Mouse (Mus musculus): ENCODE data around the gene Esf1. TPM values are rescaled to one million over a fixed set of nuclear protein-coding genes. Genes with fewer than 3 reads are reported as not detected.
"Not testable (repeated sequence)": the region's sequence is repeated elsewhere in the genome, so short reads cannot be mapped to it uniquely, and the experiment has no call there.

The Esf1 gene
- polyA plus RNA-seq (2015; fragmentation: Nextera tagmentation; extraction: Ambion mirVana), result 24.5 and 25.8 TPM in 2 replicates

DNA sequence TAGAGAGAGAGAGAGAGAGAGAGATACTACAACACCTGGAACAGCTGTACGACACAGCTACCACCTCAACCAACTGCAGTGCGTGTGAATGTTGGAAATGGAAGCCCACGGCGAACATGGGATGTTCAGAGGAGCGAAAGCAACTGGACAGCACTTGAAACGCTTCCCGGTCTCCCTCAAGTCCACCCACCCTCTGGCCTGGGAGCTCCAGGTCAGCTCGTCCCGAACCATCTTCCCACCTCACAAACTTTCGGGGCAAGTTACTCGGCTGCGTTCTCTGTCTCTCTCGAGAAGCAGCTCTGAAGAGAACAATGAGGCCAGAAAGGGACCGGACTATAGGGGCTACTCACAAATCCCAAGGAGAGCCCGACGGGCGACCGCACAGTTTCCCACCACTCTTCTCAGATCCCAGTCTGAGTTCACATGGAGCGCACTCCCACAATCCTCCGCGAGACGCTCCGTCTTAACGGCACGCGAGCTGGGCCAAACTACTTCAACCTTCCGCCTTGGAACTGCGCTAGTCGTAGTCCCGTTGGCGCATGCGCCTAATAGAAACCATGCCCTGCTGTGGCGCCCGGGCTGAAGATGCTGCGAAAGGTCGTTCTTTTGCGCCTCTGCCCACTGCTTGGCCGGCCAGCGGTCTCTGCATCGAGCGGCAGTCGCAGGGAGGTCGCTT, at the start of gene Esf1, which contains the start of gene Ndufaf5:
Gene Esf1, minus strand, starts transcription at position 438 of the 676 bp plus-strand sequence.
Gene Ndufaf5, plus strand, starts transcription at position 523 of the 676 bp plus-strand sequence.
- peak within 1 kb of the TSS; percentile 78 for H3K4me3 ChIP-seq (replicated peaks)
- H3K27me3 ChIP-seq (replicated peaks), result no peaks in the 10 kb centered on the region
- peak within 1 kb of the TSS; percentile 88 for H3K27ac ChIP-seq
- H3K4me2 ChIP-seq, result peak within 1 kb of the TSS; percentile 72
- WGBS, result under 1% methylated on average over 43 of the region's 43 CpGs
- ATAC-seq (ENCODE audit: insufficient read depth, low FRiP score, low read depth), result peak; percentile 99
- peaks cover 7% of the 10 kb centered on the region; the same call in 1 of the 2 replicates for H3K4me1 ChIP-seq
- peak within 1 kb of the TSS; percentile 73 for H3K9ac ChIP-seq
- no peaks in the 10 kb centered on the region for H3K9me3 ChIP-seq
- H3K36me3 ChIP-seq, result no peaks in the 10 kb centered on the region

DNA sequence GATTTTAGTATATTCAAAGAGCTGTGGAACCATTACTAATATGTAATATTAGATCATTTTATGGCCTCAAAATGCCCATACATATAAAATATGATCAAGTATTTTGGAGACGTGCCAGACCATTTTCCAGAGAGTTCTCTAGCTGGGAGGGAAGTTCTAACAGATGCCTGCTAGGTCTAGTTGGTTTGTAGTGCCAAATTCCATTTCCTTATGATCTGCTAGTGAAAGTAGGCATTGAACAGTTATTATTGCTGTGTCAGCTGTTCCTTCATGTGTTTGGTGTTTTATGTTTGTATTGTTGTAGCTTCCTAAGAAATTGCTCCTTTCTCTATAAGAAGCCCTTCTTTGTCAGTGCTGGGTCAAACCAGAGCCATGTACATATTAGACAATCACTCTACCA, 45.6 kb upstream of the Esf1 start:
- H3K27ac ChIP-seq, result no peak overlapping the region
- H3K4me3 ChIP-seq (replicated peaks), result no peak overlapping the region
- H3K4me2 ChIP-seq, result no peak overlapping the region
- no peaks in the 10 kb centered on the region for H3K4me1 ChIP-seq
- H3K9me3 ChIP-seq, result no peaks in the 10 kb centered on the region
- H3K27me3 ChIP-seq (replicated peaks), result no peaks in the 10 kb centered on the region
- no peak overlapping the region for H3K9ac ChIP-seq
- 74% methylated on average over 1 of the region's 1 CpGs for WGBS
- no peaks in the 10 kb centered on the region for H3K36me3 ChIP-seq
- ATAC-seq (ENCODE audit: insufficient read depth, low FRiP score, low read depth), result no peak

- no peak for ATAC-seq (ENCODE audit: insufficient read depth, low FRiP score, low read depth)
- Histone ChIP-seq H3K9ac (no peak overlapping the region), H3K4me1 (no peaks in the 10 kb centered on the region), H3K27ac (no peak overlapping the region), H3K4me2 (no peak overlapping the region), H3K27me3 (replicated peaks) (no peaks in the 10 kb centered on the region), H3K9me3 (no peaks in the 10 kb centered on the region), H3K36me3 (no peaks in the 10 kb centered on the region), H3K4me3 (replicated peaks) (no peak overlapping the region)
- 68% methylated on average over 2 of the region's 2 CpGs for WGBS
These were observed 45.1 kb upstream of the Esf1 start for GRCm38 (mm10) chr2:140215415-140215814.

- Histone ChIP-seq H3K9me3 (no peaks in the 10 kb centered on the region), H3K9ac (no peak overlapping the region), H3K4me3 (replicated peaks) (no peak overlapping the region), H3K27me3 (replicated peaks) (no peaks in the 10 kb centered on the region), H3K4me1 (no peaks in the 10 kb centered on the region), H3K36me3 (no peaks in the 10 kb centered on the region), H3K27ac (no peak overlapping the region), H3K4me2 (no peak overlapping the region)
- WGBS, result 88% methylated on average over 4 of the region's 4 CpGs
- ATAC-seq (ENCODE audit: insufficient read depth, low FRiP score, low read depth), result no peak
These were observed 44.2 kb upstream of the Esf1 start for GRCm38 (mm10) chr2:140214519-140215027.

DNA sequence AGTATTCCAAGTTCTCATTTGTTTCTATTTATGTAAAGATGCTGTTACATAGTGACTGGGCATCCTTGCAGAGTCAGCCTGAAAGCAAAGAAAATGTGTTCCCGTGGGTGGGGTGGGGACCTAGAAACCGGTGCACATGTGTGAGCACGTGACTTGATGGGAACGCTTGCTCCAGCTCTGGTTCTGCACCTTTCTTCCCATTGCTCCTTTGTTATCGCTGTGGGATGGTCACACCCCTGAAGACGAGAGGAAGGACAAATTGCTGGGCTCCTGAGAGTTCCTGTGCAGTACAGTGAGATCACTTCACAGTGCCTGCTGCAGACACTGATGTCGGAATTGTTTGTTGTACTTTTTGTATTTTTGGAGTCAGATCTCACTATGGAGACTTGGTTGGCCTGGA, 33.4 kb upstream of the Esf1 start:
- Histone ChIP-seq H3K36me3 (no peaks in the 10 kb centered on the region; the same call in 1 of the 2 replicates), H3K4me1 (no peaks in the 10 kb centered on the region), H3K9me3 (no peaks in the 10 kb centered on the region), H3K4me2 (no peak overlapping the region), H3K4me3 (replicated peaks) (no peak overlapping the region), H3K27ac (no peak overlapping the region), H3K27me3 (replicated peaks) (no peaks in the 10 kb centered on the region), H3K9ac (no peak overlapping the region)
- ATAC-seq (ENCODE audit: insufficient read depth, low FRiP score, low read depth), result no peak
- WGBS, result 93% methylated on average over 7 of the region's 7 CpGs

- no peak overlapping the region for H3K4me3 ChIP-seq (replicated peaks)
- 84% methylated on average over 5 of the region's 5 CpGs for WGBS
These were observed 32.2 kb upstream of the Esf1 start for GRCm38 (mm10) chr2:140202573-140202972.

GRCm38 (mm10) chr2:140200713-140201112, 30.3 kb upstream of the Esf1 start:
- Histone ChIP-seq H3K27me3 (replicated peaks) (no peaks in the 10 kb centered on the region), H3K4me2 (no peak overlapping the region), H3K9ac (no peak overlapping the region), H3K36me3 (no peaks in the 10 kb centered on the region; the same call in none of the 2 replicates), H3K27ac (no peak overlapping the region), H3K4me3 (replicated peaks) (no peak overlapping the region), H3K9me3 (no peaks in the 10 kb centered on the region), H3K4me1 (no peaks in the 10 kb centered on the region)
- WGBS, result 77% methylated on average over 2 of the region's 2 CpGs
- ATAC-seq (ENCODE audit: insufficient read depth, low FRiP score, low read depth), result no peak

More at GRCm38 (mm10) chr2:140202573-140202972, 32.2 kb upstream of the Esf1 start:
- H3K4me2 ChIP-seq, result no peak overlapping the region
- H3K4me1 ChIP-seq, result no peaks in the 10 kb centered on the region
- H3K27ac ChIP-seq, result no peak overlapping the region
- H3K9me3 ChIP-seq, result no peaks in the 10 kb centered on the region
- ATAC-seq (ENCODE audit: insufficient read depth, low FRiP score, low read depth), result no peak
- H3K36me3 ChIP-seq, result no peaks in the 10 kb centered on the region; the same call in none of the 2 replicates
- no peak overlapping the region for H3K9ac ChIP-seq
- no peaks in the 10 kb centered on the region for H3K27me3 ChIP-seq (replicated peaks)

DNA sequence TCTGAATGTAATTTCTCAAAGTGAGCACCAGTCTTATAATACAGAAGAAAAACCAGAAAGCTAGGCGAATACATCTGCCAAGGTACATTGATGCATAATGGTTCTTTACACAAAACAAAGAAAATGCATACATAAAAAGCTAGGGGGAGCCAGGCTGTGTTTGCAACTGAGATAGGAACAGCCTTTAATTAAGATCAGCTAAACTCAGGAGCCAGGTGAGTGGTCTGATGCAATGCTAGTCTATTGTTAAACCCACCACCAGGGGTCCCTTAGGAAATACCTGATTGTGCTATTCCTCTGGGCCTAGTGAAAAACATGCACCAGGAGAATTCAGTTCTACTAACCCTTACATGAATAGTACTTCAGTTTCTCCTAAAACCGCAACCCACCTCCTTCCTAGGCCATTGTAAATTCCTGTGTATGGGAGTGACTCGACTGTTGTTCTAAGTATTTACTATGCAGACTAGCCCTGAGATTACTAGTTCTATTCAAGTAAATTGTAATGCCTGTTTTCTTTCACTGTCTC, 15.4 kb upstream of the Esf1 start:
- not testable (repeated sequence) for H3K4me2 ChIP-seq; ATAC-seq (ENCODE audit: insufficient read depth, low FRiP score, low read depth)
- 94% methylated on average over 3 of the region's 3 CpGs for WGBS

DNA sequence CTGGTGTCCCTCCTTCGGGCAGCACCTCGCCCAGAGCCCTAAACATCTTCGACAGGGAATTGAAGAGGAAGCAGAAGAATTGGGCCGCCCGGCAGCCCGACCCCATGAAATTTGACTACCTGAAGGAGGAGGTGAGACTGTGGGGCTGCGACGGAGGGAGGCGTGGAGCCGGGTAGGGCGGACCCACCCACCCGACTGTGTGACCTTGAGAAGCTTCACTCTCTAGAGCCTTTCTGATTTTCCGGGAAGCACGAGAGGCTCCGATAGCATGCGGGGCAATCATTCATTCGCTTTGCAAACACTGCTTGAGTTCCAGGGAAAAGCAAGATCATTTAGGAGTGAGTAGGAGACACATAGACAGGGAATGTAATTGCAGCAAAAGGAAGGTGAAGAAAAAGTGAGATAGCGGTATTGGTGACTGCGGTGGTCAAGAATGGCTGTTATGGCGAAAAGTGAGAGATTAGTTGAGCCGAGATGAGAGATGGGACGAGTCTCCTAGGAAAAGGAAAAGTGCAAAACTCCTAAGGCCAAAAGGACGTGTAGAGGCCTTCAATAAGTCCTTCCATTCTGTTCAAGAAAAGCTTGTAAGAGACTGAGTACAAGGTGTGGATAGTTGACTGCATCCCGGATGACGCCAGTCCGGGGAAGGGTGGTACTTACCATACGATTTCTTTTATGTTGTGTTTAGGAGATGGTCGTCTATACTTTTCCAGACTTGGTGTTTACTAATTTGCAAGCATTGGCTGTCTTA, 614 bp upstream of the Esf1 start:
- 7% methylated on average over 28 of the region's 28 CpGs for WGBS
- H3K27me3 ChIP-seq (replicated peaks), result no peaks in the 10 kb centered on the region
- peak overlapping the region; percentile 78 for H3K4me3 ChIP-seq (replicated peaks)
- H3K9me3 ChIP-seq, result no peaks in the 10 kb centered on the region
- peak overlapping the region; percentile 88 for H3K27ac ChIP-seq
- H3K4me2 ChIP-seq, result peak overlapping the region; percentile 72
- peak overlapping the region; percentile 73; the same call in 1 of the 2 replicates for H3K9ac ChIP-seq
- peak; percentile 87 for ATAC-seq (ENCODE audit: insufficient read depth, low FRiP score, low read depth)
- H3K36me3 ChIP-seq, result no peaks in the 10 kb centered on the region
- peaks cover 7% of the 10 kb centered on the region; the same call in 1 of the 2 replicates for H3K4me1 ChIP-seq

More for the DNA sequence above, 15.4 kb upstream of the Esf1 start:
- H3K9ac ChIP-seq; H3K27ac ChIP-seq; H3K4me3 ChIP-seq (replicated peaks); H3K9me3 ChIP-seq; H3K4me1 ChIP-seq; H3K36me3 ChIP-seq; H3K27me3 ChIP-seq (replicated peaks): not testable (repeated sequence)

DNA sequence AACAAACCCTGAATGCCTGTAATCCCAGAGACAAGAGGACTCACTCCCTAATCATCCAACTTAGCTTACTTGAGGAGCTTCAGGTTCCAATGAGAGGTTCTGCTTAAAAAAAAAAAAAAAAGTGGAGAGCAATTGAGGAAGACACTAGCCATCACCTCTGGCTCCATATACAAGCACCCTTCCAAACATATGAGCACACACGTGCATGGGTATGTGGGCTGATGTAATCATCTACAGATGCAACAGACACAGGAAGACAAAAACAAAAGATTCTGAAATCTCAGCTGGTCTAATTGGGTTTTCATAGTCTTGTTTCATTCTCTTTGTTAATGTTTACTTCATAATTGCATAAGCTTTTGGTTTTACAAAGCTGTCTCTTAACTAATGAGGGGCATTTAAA, 1.3 kb downstream of the Esf1 start:
- H3K4me2 ChIP-seq, result no peak overlapping the region
- H3K4me3 ChIP-seq (replicated peaks), result no peak overlapping the region
- no peak for ATAC-seq (ENCODE audit: insufficient read depth, low FRiP score, low read depth)
- no peak overlapping the region for H3K9ac ChIP-seq
- WGBS, result 77% methylated on average over 1 of the region's 1 CpGs
- H3K36me3 ChIP-seq, result peaks cover 3% of the 10 kb centered on the region; the same call in 1 of the 2 replicates
- H3K27ac ChIP-seq, result no peak overlapping the region
- H3K9me3 ChIP-seq, result no peaks in the 10 kb centered on the region
- H3K4me1 ChIP-seq, result peaks cover 7% of the 10 kb centered on the region; the same call in 1 of the 2 replicates
- no peaks in the 10 kb centered on the region for H3K27me3 ChIP-seq (replicated peaks)

DNA sequence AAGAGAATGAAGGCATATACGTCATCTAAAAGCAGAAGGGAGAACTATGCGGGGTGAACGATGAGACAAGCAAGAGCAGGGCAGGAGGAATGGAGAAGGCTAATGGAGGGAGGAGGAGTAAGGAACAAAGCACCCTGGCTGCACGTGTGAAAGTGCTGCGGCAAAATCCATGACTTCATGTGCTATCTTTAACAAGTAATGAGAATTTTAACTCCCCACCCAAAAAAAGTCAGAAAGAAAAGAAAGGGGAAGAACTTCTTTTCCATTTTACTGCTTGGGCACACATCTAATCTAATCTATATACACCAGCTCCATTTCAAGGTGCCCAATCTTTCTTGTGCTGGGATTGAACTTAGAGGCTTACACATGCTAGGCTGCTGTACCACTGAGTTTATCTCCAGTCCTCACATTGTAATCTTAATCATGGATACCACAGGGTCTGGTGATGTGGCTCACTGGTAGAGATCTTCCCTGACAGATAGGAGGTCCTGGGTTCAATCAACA, 7.0 kb downstream of the Esf1 start:
- Histone ChIP-seq H3K4me1 (no peaks in the 10 kb centered on the region), H3K27ac (no peak overlapping the region), H3K36me3 (peaks cover 12% of the 10 kb centered on the region), H3K4me2 (no peak overlapping the region), H3K9ac (no peak overlapping the region), H3K4me3 (replicated peaks) (no peak overlapping the region), H3K27me3 (replicated peaks) (no peaks in the 10 kb centered on the region), H3K9me3 (no peaks in the 10 kb centered on the region)
- WGBS, result 93% methylated on average over 5 of the region's 5 CpGs
- peak; percentile 80; the same call in 1 of the 2 replicates for ATAC-seq (ENCODE audit: insufficient read depth, low FRiP score, low read depth)

Measured in stomach, embryonic 15.5 days (tissue).